Mouse (Mus musculus): ENCODE measurements around the gene Pilra.

GRCm38 (mm10) chr5:137777267-137777845 is 58.7 kb downstream of the Pilra start:
- TF ChIP-seq CTCF (IDR thresholded peaks at IDR 0.05) (no peak), EP300 (IDR thresholded peaks at IDR 0.05) (no peak)
